Mouse (Mus musculus) stomach, embryonic 14.5 days (tissue): ENCODE measurements around the gene Pdcd1. TPM values are rescaled to one million over a fixed set of nuclear protein-coding genes. Genes with fewer than 3 reads are reported as not detected.

ENCODE experiments used
- ATAC-seq: fragments of 200-750 bp; cut with Nextera tagmentation; 2 replicates; pipeline ENCODE4 v1.8.0; 2017; ENCODE audit warnings: low read depth, moderate TSS enrichment; ENCODE audit not compliant: insufficient number of reproducible peaks, insufficient read depth, low FRiP score
- H3K27ac ChIP-seq: fragments of 300-500 bp; sonication (generic); 2 replicates; pipeline ENCODE4 v1.5.1; 2014; ENCODE audit warnings: mild to moderate bottlenecking, low read length, moderate library complexity, mixed read lengths
- H3K27me3 ChIP-seq: fragments of 300-500 bp; sonication (generic); 2 replicates; pipeline ENCODE4 v1.6.1; 2014; ENCODE audit warnings: low read length, control low read depth, mixed read lengths; ENCODE audit not compliant: control insufficient read depth, insufficient read depth
- H3K36me3 ChIP-seq: fragments of 300-500 bp; sonication (generic); 2 replicates; pipeline ENCODE4 v1.6.1; 2014; ENCODE audit warnings: mild to moderate bottlenecking, control low read depth, low read length, moderate library complexity, mixed read lengths; ENCODE audit not compliant: control insufficient read depth, insufficient read depth
- H3K4me1 ChIP-seq: fragments of 300-500 bp; sonication (generic); 2 replicates; pipeline ENCODE4 v1.6.1; 2014; ENCODE audit warnings: low read length, control low read depth, mixed read lengths; ENCODE audit not compliant: control insufficient read depth, insufficient read depth
- H3K4me2 ChIP-seq: fragments of 300-500 bp; sonication (generic); replicated peaks from 2 replicates; pipeline ENCODE4 v1.6.1; 2014; ENCODE audit warnings: low read depth, low read length, control low read depth
- H3K4me3 ChIP-seq: fragments of 300-500 bp; sonication (generic); 2 replicates; pipeline ENCODE4 v1.5.1; 2014; ENCODE audit warnings: low read depth, low read length, control low read depth
- H3K9ac ChIP-seq: fragments of 300-500 bp; sonication (generic); replicated peaks from 2 replicates; pipeline ENCODE4 v1.6.1; 2014; ENCODE audit warnings: low read depth, mild to moderate bottlenecking, control low read depth, low read length, moderate library complexity, mixed read lengths
- H3K9me3 ChIP-seq: fragments of 300-500 bp; sonication (generic); 2 replicates; pipeline ENCODE4 v1.6.1; 2016; ENCODE audit warnings: low read depth, low read length, control low read depth; ENCODE audit not compliant: control insufficient read depth
- WGBS: fragments of 180-500 bp; shearing (Covaris S2); extraction: QIAGEN DNeasy Blood & Tissue Kit; methylation state at CpG from one replicate; pipeline ENCODE4 v1.1.7; 2014; 5-methylcytosine and 5-hydroxymethylcytosine counted together
- polyA plus RNA-seq: library from polyadenylated mRNA; unstranded; fragments of >200 nt; fragmentation: Nextera tagmentation; extraction: Ambion mirVana; gene quantifications from 2 replicates; pipeline ENCODE4 v1.2.1, GENCODE M21; 2014

Gene Pdcd1
- polyA plus RNA-seq, result not detected in 2 replicates

GRCm38 (mm10) chr1:94052373-94052772 lies at the start of gene Pdcd1:
Gene Pdcd1, minus strand, starts transcription at chr1:94052553.
- no peak within 1 kb of the TSS for H3K4me2 ChIP-seq
- no peak within 1 kb of the TSS for H3K9ac ChIP-seq
- no peak for ATAC-seq
- no peaks in the 10 kb centered on the region for H3K36me3 ChIP-seq
- WGBS, result 53% methylated on average over 6 of the region's 6 CpGs
- no peaks in the 10 kb centered on the region for H3K4me1 ChIP-seq
- no peaks in the 10 kb centered on the region for H3K9me3 ChIP-seq
- H3K27me3 ChIP-seq, result no peaks in the 10 kb centered on the region
- no peak within 1 kb of the TSS for H3K27ac ChIP-seq
- no peak within 1 kb of the TSS for H3K4me3 ChIP-seq

GRCm38 (mm10) chr1:94091788-94092187 lies 39.4 kb upstream of the Pdcd1 start:
- Histone ChIP-seq H3K36me3 (no peaks in the 10 kb centered on the region), H3K27me3 (no peaks in the 10 kb centered on the region), H3K9me3 (no peaks in the 10 kb centered on the region), H3K4me2 (no peak overlapping the region), H3K4me3 (no peak overlapping the region), H3K27ac (no peak overlapping the region), H3K4me1 (no peaks in the 10 kb centered on the region), H3K9ac (no peak overlapping the region)
- WGBS, result 69% methylated on average over 1 of the region's 1 CpGs
- no peak for ATAC-seq

GRCm38 (mm10) chr1:94086311-94086898 lies 34.1 kb upstream of the Pdcd1 start:
- WGBS, result 68% methylated on average over 5 of the region's 5 CpGs
- Histone ChIP-seq H3K9me3 (no peaks in the 10 kb centered on the region), H3K4me1 (no peaks in the 10 kb centered on the region), H3K27me3 (no peaks in the 10 kb centered on the region), H3K4me3 (no peak overlapping the region), H3K9ac (no peak overlapping the region), H3K36me3 (no peaks in the 10 kb centered on the region), H3K4me2 (no peak overlapping the region), H3K27ac (no peak overlapping the region)
- no peak for ATAC-seq

- no peaks in the 10 kb centered on the region for H3K36me3 ChIP-seq
- H3K4me1 ChIP-seq, result no peaks in the 10 kb centered on the region
- no peak for ATAC-seq
These were observed 33.2 kb upstream of the Pdcd1 start for GRCm38 (mm10) chr1:94085324-94086105.

GRCm38 (mm10) chr1:94081761-94082160 lies 29.4 kb upstream of the Pdcd1 start:
- ATAC-seq, result no peak

More at GRCm38 (mm10) chr1:94085324-94086105, 33.2 kb upstream of the Pdcd1 start:
- Histone ChIP-seq H3K4me2 (no peak overlapping the region), H3K27me3 (no peaks in the 10 kb centered on the region), H3K9me3 (no peaks in the 10 kb centered on the region), H3K4me3 (no peak overlapping the region), H3K9ac (no peak overlapping the region), H3K27ac (no peak overlapping the region)
- 85% methylated on average over 5 of the region's 5 CpGs for WGBS

GRCm38 (mm10) chr1:94081191-94081590 lies 28.8 kb upstream of the Pdcd1 start:
- Histone ChIP-seq H3K36me3 (no peaks in the 10 kb centered on the region), H3K4me2 (0 out of 2 replicates have a peak overlapping the region, but pooled peaks have one; percentile 14), H3K4me3 (no peak overlapping the region), H3K27me3 (no peaks in the 10 kb centered on the region), H3K4me1 (no peaks in the 10 kb centered on the region), H3K9me3 (no peaks in the 10 kb centered on the region), H3K9ac (0 out of 2 replicates have a peak overlapping the region, but pooled peaks have one; percentile 1), H3K27ac (no peak overlapping the region)
- no peak for ATAC-seq
- WGBS, result 51% methylated on average over 11 of the region's 11 CpGs

More at GRCm38 (mm10) chr1:94081761-94082160, 29.4 kb upstream of the Pdcd1 start:
- Histone ChIP-seq H3K9me3 (no peaks in the 10 kb centered on the region), H3K27ac (no peak overlapping the region), H3K27me3 (no peaks in the 10 kb centered on the region), H3K4me2 (no peak overlapping the region), H3K9ac (no peak overlapping the region), H3K36me3 (no peaks in the 10 kb centered on the region), H3K4me1 (no peaks in the 10 kb centered on the region), H3K4me3 (no peak overlapping the region)
- 87% methylated on average over 6 of the region's 6 CpGs for WGBS

GRCm38 (mm10) chr1:94080718-94081117 lies 28.4 kb upstream of the Pdcd1 start:
- no peaks in the 10 kb centered on the region for H3K9me3 ChIP-seq
- no peaks in the 10 kb centered on the region for H3K4me1 ChIP-seq
- no peak for ATAC-seq
- 0 out of 2 replicates have a peak overlapping the region, but pooled peaks have one; percentile 1 for H3K9ac ChIP-seq
- H3K27me3 ChIP-seq, result no peaks in the 10 kb centered on the region
- 0 out of 2 replicates have a peak overlapping the region, but pooled peaks have one; percentile 14 for H3K4me2 ChIP-seq
- no peaks in the 10 kb centered on the region for H3K36me3 ChIP-seq
- no peak overlapping the region for H3K27ac ChIP-seq
- H3K4me3 ChIP-seq, result no peak overlapping the region
- 46% methylated on average over 15 of the region's 15 CpGs for WGBS

- peak; percentile 73 for ATAC-seq
- Histone ChIP-seq H3K27me3 (no peaks in the 10 kb centered on the region), H3K4me2 (no peak overlapping the region), H3K4me3 (no peak overlapping the region), H3K9ac (no peak overlapping the region), H3K4me1 (no peaks in the 10 kb centered on the region), H3K36me3 (no peaks in the 10 kb centered on the region), H3K9me3 (no peaks in the 10 kb centered on the region), H3K27ac (no peak overlapping the region)
- 4% methylated on average over 9 of the region's 9 CpGs for WGBS
These were observed 26.6 kb upstream of the Pdcd1 start for GRCm38 (mm10) chr1:94078835-94079440.
